Comparison of ENCODE assay signal across 21 mouse cellular contexts in genomic region chr15:56979353-56979752, GRCm38 (mm10).
"Had no signal": no experiment of that assay in that cellular context is flagged by ENCODE, and none has a peak within 500 bp of the region (broad histone marks: within the 10 kb centered on the region; RNA-seq: fewer than 3 reads in every experiment).

No protein-coding gene starts in this region.

- H3K4me3 ChIP-seq: liver, embryonic 15.5 days; lung, embryonic 15.5 days; megakaryocyte, embryonic 14.5 days; myocyte; neural tube, embryonic 12.5 days had no signal

- H3K27me3 ChIP-seq: liver, embryonic 15.5 days; lung, embryonic 15.5 days; megakaryocyte, embryonic 14.5 days; neural tube, embryonic 12.5 days had no signal

- H3K36me3 ChIP-seq: liver, embryonic 15.5 days; lung, embryonic 15.5 days; neural tube, embryonic 12.5 days had no signal

- DNase-seq: liver, postnatal 0 days; lung, adult 2 months; lung, postnatal 14 days; lung, postnatal 36 days; midbrain, embryonic 14.5 days; right cerebral cortex, adult 18-20 months; right cerebral cortex, postnatal 25 days; right cerebral cortex, postnatal 4 days; spleen, adult 18-20 months; thymus, adult 18-20 months; thymus, postnatal 14 days; thymus, postnatal 36 days had no signal

- H3K4me2 ChIP-seq: liver, embryonic 15.5 days; lung, embryonic 15.5 days; midbrain, embryonic 11.5 days; neural tube, embryonic 12.5 days had no signal

- H3K27ac ChIP-seq: liver, embryonic 15.5 days; lung, embryonic 15.5 days; macrophage; neural tube, embryonic 12.5 days had no signal

- H3K4me1 ChIP-seq: liver, embryonic 15.5 days; lung, embryonic 15.5 days; megakaryocyte, embryonic 14.5 days had no signal

- H3K9me3 ChIP-seq: liver, embryonic 15.5 days; lung, embryonic 15.5 days; megakaryocyte, embryonic 14.5 days; neural tube, embryonic 12.5 days had no signal

- H3K9ac ChIP-seq: liver, embryonic 15.5 days; liver, postnatal 0 days; lung, embryonic 15.5 days; neural tube, embryonic 12.5 days had no signal

- ATAC-seq: liver, postnatal 0 days; lung, postnatal 0 days; midbrain, embryonic 16.5 days had no signal
